Mouse (Mus musculus) megakaryocyte, embryonic 14.5 days (primary cell): ENCODE measurements at regions not wholly inside any gene's neighbourhood (a gene's known extent, or its start where the extent isn't known, plus 50 kb on each side); places are given as distances from the start of the nearest gene placed in this dataset.

Experiments used
- H3K27me3 ChIP-seq: replicated peaks from 2 replicates; pipeline ENCODE3; 2012; ENCODE audit warnings: inconsistent platforms
- H3K36me3 ChIP-seq: replicated peaks from 2 replicates; pipeline ENCODE3; 2012; ENCODE audit warnings: low read length, inconsistent platforms, mixed read lengths
- H3K4me1 ChIP-seq: 2 replicates; pipeline ENCODE4 v1.6.1; 2012; ENCODE audit warnings: inconsistent platforms
- H3K4me3 ChIP-seq: replicated peaks from 2 replicates; pipeline ENCODE3; 2012; ENCODE audit warnings: moderate library complexity, mild to moderate bottlenecking, inconsistent platforms
- H3K9me3 ChIP-seq: 2 replicates; pipeline ENCODE4 v1.6.1; 2012; ENCODE audit warnings: inconsistent platforms
- FLI1 ChIP-seq: IDR thresholded peaks from 2 replicates; pipeline ENCODE4 v1.6.1; 2012; ENCODE audit warnings: low read length, inconsistent platforms, mixed read lengths
- GATA1 ChIP-seq: IDR thresholded peaks from 3 replicates; pipeline ENCODE4 v1.6.1; 2012; ENCODE audit warnings: mixed read lengths, low read length, inconsistent platforms, borderline replicate concordance

DNA sequence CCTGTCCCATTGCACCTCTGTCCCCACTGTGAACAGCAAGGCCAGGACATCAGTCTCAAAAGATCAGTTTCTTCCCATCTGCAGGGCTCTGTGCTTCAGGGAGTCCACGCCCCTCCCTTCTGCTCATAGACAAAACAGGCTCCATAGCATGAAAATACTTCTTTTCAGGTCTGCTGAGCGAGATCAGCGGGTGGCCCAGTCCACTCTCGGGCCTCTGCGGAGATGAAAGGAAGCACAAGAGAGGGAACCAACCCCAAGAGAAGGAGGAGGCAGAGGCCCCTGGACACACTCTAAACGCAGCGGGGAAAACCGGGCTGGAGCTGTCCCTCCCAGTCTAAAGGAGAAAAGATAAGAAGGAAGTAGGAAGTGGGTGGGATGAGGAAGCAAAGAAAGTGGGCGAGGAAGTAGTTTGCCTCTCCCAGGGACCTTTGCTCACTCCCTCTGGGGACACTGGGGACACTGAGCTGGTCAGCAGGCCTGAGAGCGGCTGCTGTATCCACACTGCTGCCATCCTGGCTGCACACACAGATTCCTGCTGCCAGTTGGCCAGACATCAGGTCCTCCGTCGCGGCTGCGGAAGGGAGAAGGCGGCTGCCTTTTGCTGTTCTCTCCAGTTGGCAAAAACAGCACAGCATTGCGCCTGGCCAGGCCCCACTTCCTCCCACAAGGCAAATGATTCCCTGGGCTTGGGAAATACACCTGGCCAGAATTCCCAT lies 143.5 kb downstream of the Rybp start:
- H3K4me3 ChIP-seq = no peak overlapping the region
- peaks cover 64% of the 10 kb centered on the region for H3K27me3 ChIP-seq
- peaks cover 23% of the 10 kb centered on the region for H3K4me1 ChIP-seq
- TF ChIP-seq FLI1 (no peak), GATA1 (no peak)
- H3K36me3 ChIP-seq = no peaks in the 10 kb centered on the region
- no peaks in the 10 kb centered on the region for H3K9me3 ChIP-seq

DNA sequence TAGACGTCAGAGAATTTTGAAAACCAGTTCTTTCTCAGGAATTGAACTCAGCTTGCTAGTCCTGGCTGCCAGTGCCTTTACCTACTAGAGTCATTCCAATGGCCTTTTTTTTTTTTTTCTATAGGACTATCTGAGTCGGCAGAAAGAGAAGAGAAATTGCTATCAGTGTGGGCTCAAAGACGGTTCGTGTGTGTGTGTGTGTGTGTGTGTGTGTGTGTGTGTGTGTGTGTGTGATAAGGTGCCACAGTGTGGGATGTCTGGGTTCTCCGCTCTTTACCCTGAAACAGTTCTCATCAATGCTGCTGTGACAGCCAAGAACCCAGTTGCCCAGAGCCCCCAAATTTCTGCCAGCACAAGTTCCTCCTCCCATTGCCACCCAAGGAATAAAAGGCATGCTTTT lies 146.1 kb downstream of the Rybp start:
- Histone ChIP-seq H3K27me3 (peaks cover 70% of the 10 kb centered on the region), H3K4me3 (no peak overlapping the region), H3K4me1 (peaks cover 23% of the 10 kb centered on the region), H3K9me3 (no peaks in the 10 kb centered on the region), H3K36me3 (no peaks in the 10 kb centered on the region)
- no peak for TF ChIP-seq FLI1
- TF ChIP-seq GATA1 = no peak

DNA sequence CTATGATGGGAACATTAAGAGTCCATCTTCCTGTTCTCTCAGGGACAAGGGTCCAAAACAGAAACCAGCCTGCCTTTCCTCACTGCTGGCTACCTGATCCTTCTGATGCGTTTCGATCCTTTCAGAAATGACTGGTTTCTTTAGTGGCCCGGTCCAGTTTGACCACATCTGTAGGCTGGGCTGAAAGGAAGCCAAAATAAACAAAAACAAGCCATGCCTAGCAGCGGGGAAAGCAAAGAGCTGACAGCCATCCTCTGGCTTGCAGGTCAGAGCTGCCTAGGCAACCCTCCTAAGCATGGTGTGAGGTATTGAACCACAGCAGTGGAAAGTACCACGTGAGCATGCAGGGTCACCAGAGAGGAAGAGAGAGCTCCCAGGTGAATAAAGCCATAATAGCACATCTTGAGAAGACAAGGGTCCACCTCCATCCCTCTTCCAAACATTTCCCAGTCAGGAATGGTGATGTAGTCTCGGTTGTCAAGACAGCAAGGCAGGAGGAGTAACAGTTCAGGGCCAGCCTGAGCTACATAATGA lies 146.6 kb downstream of the Rybp start:
- no peaks in the 10 kb centered on the region for H3K36me3 ChIP-seq
- H3K4me1 ChIP-seq = peaks cover 20% of the 10 kb centered on the region
- no peak for TF ChIP-seq GATA1
- no peak for TF ChIP-seq FLI1
- peaks cover 70% of the 10 kb centered on the region for H3K27me3 ChIP-seq
- no peaks in the 10 kb centered on the region for H3K9me3 ChIP-seq
- no peak overlapping the region for H3K4me3 ChIP-seq

DNA sequence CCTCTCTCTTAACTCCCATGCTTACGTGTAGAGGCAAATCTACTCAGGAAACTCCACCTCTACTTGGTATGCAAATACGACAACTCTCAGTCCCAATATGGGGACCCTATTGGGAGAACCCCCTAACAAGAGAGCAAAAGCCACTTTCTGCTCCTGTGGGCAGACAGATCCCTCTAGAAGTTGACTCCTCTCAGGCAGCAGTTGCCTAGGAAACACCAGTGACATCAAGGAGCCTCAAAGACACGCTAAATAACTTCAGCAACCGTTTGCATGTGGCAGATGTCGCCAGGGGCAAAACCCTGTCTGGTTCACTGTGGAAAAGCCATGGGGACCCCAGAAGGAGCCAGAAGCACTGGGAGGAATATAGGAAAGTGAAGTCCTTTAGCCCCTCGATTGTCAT lies 147.5 kb downstream of the Rybp start:
- Histone ChIP-seq H3K36me3 (no peaks in the 10 kb centered on the region), H3K4me3 (no peak overlapping the region), H3K27me3 (peaks cover 74% of the 10 kb centered on the region), H3K4me1 (peaks cover 18% of the 10 kb centered on the region), H3K9me3 (no peaks in the 10 kb centered on the region)
- TF ChIP-seq FLI1 = no peak
- no peak for TF ChIP-seq GATA1

DNA sequence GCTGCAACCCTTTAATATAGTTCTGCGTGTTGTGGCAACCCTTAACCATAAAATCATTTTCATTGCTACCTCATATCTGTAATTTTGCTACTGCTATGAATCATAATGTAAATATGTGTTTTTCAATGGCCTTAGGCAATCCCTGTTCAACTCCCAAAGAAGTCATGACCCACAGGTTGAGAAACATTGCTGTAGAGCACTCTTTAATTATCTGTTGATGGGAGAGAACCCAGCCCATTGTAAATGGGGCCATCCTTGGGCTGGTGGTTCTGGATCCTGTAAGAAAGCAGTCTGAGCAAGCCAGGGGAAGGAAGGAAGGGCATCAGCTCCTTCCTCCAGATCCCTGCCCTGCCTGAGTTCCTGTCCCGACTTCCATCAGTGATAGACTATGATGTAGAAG lies 148.6 kb downstream of the Rybp start:
- H3K36me3 ChIP-seq = no peaks in the 10 kb centered on the region
- no peaks in the 10 kb centered on the region for H3K9me3 ChIP-seq
- no peak overlapping the region for H3K4me3 ChIP-seq
- peaks cover 74% of the 10 kb centered on the region for H3K27me3 ChIP-seq
- TF ChIP-seq GATA1 = no peak
- no peak for TF ChIP-seq FLI1
- peaks cover 8% of the 10 kb centered on the region for H3K4me1 ChIP-seq

DNA sequence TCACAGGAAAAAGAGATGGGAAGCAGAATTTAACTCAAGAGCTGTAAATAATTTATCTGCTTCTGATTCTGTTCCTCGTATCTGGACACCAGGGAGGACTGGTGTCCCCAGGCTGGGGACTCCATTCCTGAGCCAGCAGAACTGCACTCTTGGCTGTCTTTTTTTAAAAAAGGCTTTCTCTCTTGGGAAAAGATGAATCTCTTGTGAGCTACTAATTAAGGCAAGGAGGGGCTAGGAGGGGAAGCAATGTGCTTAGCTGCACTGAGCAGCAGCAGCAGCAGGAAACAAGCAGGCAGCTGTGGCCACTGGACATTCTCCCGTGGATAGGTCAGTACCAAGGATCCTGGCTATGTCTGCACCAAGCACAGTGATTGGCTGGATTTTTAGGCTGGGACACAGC lies 152.1 kb downstream of the Rybp start:
- TF ChIP-seq FLI1 (no peak), GATA1 (no peak)
- no peaks in the 10 kb centered on the region for H3K9me3 ChIP-seq
- peaks cover 70% of the 10 kb centered on the region for H3K27me3 ChIP-seq
- H3K4me1 ChIP-seq = peaks cover 3% of the 10 kb centered on the region; the same call in 1 of the 2 replicates
- H3K4me3 ChIP-seq = no peak overlapping the region
- no peaks in the 10 kb centered on the region for H3K36me3 ChIP-seq

DNA sequence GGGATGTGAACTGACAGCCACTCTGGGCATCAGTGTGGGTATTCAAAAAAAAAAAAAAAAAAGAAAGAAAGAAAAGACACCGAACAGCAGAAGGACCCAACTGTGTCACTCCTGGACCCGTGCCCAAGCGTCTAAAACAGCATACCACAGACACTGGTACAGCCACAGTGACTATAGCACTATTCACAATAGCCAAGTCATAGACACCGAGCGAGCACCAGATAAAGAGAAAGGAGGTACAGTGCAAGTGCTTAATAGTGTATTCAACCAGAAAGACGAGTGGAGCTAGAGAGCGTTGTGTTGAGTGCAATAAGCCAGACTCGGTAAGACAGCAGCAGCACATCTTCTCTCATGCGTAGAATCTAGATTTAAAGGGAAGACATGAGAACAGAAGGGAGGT lies 153.3 kb downstream of the Rybp start:
- Histone ChIP-seq H3K4me1 (peaks cover 3% of the 10 kb centered on the region; the same call in 1 of the 2 replicates), H3K36me3 (no peaks in the 10 kb centered on the region), H3K27me3 (peaks cover 67% of the 10 kb centered on the region), H3K9me3 (no peaks in the 10 kb centered on the region), H3K4me3 (no peak overlapping the region)
- TF ChIP-seq GATA1 (no peak), FLI1 (no peak)

DNA sequence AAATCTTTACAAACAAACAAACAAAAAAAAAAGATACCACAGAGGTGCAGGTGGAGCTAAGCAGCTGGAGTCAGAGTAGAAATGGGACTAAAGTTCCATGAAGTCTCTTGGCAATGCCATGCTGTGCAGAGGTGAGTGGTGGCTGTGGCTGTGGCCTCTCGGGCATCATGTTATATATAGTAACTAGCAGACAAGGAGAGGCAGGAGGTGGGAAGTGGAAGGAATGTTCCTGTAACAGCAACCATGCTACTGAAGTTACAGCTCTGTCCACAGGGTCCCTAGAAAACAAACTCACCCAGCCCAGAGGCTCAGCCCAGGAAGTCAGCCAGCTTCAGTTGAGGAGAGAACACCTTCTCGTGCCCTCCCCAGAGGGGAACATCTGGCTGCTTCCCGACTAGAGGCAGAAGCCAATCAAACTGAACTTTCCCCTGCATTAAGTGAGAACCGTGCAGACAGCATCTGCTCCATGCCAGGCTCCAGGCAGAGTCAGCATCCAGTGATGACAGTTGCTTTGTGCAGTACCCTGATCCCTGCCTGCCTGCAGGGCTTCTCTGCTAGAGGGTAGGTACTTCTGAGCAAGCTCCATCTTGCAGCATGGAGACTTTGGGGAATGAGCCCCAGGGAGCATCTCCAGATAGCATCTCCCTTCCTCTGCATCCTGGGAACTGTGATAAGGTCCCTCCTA lies 154.2 kb downstream of the Rybp start:
- Histone ChIP-seq H3K4me1 (peaks cover 3% of the 10 kb centered on the region; the same call in 1 of the 2 replicates), H3K9me3 (no peaks in the 10 kb centered on the region), H3K27me3 (peaks cover 65% of the 10 kb centered on the region), H3K4me3 (no peak overlapping the region), H3K36me3 (no peaks in the 10 kb centered on the region)
- TF ChIP-seq FLI1 (no peak), GATA1 (no peak)

DNA sequence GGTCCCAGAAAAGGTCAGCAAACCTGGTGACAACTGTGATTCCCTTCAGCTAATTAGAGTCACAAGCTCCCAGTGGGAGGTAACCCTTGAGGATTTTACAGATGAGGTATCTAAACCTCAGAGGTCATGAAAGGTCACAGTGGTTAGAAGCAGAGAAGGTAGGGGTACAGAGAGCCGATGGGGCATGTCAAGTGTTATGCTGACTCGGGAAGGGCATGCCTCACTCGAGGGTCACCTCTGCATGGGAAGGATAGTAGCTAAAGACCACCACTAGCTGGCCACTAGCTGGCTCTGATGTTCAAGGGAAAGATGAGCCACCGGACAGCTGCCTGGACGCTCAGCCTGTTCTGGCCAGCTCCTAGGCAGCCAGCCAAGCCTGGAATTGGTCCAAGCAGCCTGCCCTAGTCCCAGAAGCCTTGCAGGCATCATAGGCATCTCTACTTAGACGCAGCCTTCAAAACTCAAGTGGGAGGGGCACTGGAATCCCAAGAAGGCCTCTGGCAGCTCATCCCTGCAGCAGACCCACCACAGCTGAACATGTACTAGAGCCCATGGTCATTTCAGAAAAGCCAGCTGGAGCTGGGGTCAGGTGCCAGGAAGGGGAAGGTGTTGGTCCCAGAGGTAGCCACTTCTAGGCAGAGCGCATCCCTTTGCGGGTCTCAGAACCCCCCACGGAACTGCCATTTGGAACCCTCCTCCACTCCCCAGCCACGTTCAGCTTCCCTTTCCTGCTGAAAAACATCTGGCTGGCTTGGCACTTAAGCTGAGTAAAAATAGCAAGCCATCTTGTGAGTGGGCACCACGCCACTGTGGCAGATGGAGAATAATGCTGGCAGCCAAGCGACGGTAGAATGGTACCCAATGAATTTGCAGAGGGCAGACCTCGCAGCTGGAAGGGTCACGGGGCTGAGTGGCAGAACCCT lies 159.8 kb downstream of the Rybp start:
- Histone ChIP-seq H3K4me1 (no peaks in the 10 kb centered on the region), H3K36me3 (no peaks in the 10 kb centered on the region), H3K4me3 (no peak overlapping the region), H3K9me3 (no peaks in the 10 kb centered on the region), H3K27me3 (peaks cover 63% of the 10 kb centered on the region)
- TF ChIP-seq FLI1 = peak; percentile 18; the same call in 1 of the 2 replicates
- TF ChIP-seq GATA1 = no peak

DNA sequence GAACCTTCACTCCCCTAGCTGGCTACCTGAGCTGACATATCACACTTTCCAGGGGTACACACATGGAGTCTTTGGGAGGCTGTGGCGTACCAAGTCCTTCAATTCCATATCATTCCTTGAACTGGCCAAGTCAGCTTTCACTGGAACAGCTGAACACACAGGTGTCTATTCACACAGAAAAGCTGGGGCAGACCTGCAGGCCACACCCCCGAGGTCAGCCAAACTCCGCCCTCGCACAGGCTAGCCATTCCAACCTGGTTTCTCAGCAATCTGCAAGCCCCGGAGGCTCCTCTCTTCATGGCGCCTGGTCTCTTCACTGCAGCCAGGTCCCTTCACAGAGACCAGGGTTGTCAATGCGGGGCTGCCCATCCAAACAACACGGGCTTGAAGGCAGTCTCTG lies 160.5 kb downstream of the Rybp start:
- no peak overlapping the region for H3K4me3 ChIP-seq
- H3K27me3 ChIP-seq = peaks cover 65% of the 10 kb centered on the region
- H3K36me3 ChIP-seq = no peaks in the 10 kb centered on the region
- H3K9me3 ChIP-seq = no peaks in the 10 kb centered on the region
- TF ChIP-seq FLI1 (no peak), GATA1 (no peak)
- H3K4me1 ChIP-seq = peaks cover under 1% of the 10 kb centered on the region; the same call in 1 of the 2 replicates
